Mouse (Mus musculus): ENCODE measurements around the gene Abca13. TPM values are rescaled to one million over a fixed set of nuclear protein-coding genes. Genes with fewer than 3 reads are reported as not detected.
"Not testable (repeated sequence)": the region's sequence is repeated elsewhere in the genome, so short reads cannot be mapped to it uniquely, and the experiment has no call there.

The Abca13 gene
- polyA plus RNA-seq, 1 experiment, result not detected

DNA sequence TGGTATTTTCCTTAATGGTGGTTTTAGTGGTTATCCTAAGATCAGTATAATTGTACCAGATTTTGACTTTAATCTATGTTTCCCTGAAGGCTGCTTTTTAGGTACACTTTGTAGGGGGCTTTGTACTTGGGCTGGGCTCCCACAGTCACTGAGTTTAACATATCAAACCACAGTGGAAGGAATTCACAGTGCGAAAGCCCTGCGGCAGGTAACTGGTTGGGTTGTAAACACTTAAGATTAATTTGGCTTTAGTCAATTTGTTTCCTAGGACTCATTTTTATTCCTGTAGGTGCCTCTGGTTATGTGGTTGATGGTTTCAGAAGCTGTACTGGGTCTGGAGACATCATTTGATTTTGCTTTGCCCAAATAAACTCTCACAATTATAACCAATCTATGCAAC, 24.4 kb upstream of the Abca13 start:
- no peak overlapping the region for H3K4me3 ChIP-seq (ENCODE audit: low read depth, low read length)
- TF ChIP-seq POLR2A (IDR thresholded peaks at IDR 0.05; ENCODE audit: low read depth, low read length) (no peak), CTCF (IDR thresholded peaks at IDR 0.05; ENCODE audit: extremely low read depth, insufficient read length, insufficient replicate concordance, low read depth, low read length) (no peak)
- H3K27ac ChIP-seq (ENCODE audit: insufficient read depth, low read depth, low read length), result no peak overlapping the region

DNA sequence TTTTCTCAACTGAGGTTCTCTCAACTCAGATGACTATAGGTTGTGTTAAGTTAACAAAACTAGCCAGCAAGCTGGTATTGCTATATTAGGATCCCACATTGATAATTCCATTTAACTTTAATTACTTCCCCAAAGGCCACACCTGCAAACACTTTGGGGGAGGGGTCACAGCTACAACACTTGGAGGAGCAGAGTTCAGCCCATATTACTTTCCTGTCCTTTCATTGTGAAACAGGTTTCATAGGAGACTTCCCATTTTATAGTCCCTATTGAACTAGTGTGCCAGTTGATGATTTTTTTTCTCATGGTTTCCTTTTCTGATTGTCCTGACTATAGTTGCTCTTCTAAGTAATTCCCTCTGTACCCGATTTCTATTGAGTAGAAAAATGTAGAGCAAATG, 10.3 kb upstream of the Abca13 start:
- Histone ChIP-seq H3K4me1 (ENCODE audit: control insufficient read depth, insufficient read depth, insufficient read length, low read length) (peaks cover 2% of the 10 kb centered on the region; the same call in 1 of the 2 replicates), H3K36me3 (ENCODE audit: control insufficient read depth, insufficient read depth, low read length) (no peaks in the 10 kb centered on the region), H3K4me3 (ENCODE audit: low read depth, low read length) (no peak overlapping the region), H3K27ac (ENCODE audit: insufficient read depth, low read depth, low read length) (no peak overlapping the region), H3K27me3 (ENCODE audit: control insufficient read depth, insufficient read depth, low read length) (no peaks in the 10 kb centered on the region)
- 49% methylated on average over 1 of the region's 1 CpGs for WGBS
- TF ChIP-seq POLR2A (IDR thresholded peaks at IDR 0.05; ENCODE audit: low read depth, low read length) (no peak), CTCF (IDR thresholded peaks at IDR 0.05; ENCODE audit: extremely low read depth, insufficient read length, insufficient replicate concordance, low read depth, low read length) (no peak)

More for the DNA sequence above, 24.4 kb upstream of the Abca13 start:
- H3K4me1 ChIP-seq (ENCODE audit: control insufficient read depth, insufficient read depth, insufficient read length, low read length), result no peaks in the 10 kb centered on the region
- H3K27me3 ChIP-seq (ENCODE audit: control insufficient read depth, insufficient read depth, low read length), result no peaks in the 10 kb centered on the region
- no peaks in the 10 kb centered on the region for H3K36me3 ChIP-seq (ENCODE audit: control insufficient read depth, insufficient read depth, low read length)
- WGBS, result 87% methylated on average over 2 of the region's 2 CpGs

DNA sequence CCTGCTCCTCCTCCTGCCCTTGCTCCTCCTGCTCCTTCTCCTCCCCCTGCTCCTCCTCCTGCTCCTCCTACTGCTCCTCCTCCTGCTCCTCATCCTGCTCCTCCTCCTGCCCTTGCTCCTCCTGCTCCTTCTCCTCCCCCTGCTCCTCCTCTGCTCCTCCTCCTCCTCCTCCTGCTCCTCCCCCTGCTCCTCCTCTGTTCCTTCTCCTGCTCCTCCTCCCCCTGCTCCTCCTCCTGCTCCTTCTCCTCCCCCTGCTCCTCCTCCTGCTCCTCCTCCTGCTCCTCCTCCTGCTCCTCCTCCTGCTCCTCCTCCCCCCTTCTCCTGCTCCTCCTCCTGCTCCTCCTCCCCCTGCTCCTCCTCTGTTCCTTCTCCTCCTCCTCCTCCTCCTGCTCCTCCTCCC, 2.3 kb upstream of the Abca13 start:
- H3K4me3 ChIP-seq (ENCODE audit: low read depth, low read length); H3K27me3 ChIP-seq (ENCODE audit: control insufficient read depth, insufficient read depth, low read length); H3K36me3 ChIP-seq (ENCODE audit: control insufficient read depth, insufficient read depth, low read length); H3K4me1 ChIP-seq (ENCODE audit: control insufficient read depth, insufficient read depth, insufficient read length, low read length); H3K27ac ChIP-seq (ENCODE audit: insufficient read depth, low read depth, low read length): not testable (repeated sequence)

DNA sequence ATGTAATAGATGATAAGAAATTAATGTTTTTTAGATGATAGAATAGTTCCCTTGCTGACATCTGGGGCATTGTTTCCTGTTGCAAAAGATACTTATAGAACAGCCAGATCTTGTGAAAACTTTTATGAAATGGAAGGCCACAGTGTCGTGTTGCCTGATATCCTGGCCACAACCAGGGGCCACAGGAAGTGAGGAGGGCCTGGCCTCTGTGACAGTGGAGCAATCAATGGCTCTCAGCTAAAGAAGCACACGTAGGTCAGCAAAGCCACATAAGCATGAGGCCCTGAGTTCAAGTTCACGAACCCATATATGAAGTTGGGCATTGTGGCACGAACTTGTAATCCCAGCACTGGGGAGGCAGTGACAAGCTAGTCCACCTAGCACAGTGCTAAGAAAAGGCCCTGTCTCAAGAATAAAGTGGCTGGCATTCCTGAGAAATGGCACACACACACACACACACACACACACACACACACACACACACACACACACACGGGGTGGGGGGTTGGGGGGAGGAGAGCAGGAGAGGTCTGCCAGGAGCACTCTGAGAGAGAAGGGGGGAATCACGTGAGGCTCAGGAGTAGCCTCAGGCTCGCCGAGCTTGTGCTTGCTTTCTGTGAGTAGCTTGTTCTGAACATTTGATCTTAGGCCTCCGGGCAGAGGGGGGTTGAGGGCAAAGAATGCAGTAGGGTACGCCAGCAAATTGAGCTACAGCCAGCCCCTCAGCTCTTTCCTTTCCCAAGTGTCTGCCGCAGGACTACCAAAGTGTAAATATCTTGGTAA, 779 bp upstream of the Abca13 start:
- Histone ChIP-seq H3K4me1 (ENCODE audit: control insufficient read depth, insufficient read depth, insufficient read length, low read length) (no peaks in the 10 kb centered on the region), H3K27ac (ENCODE audit: insufficient read depth, low read depth, low read length) (no peak overlapping the region), H3K4me3 (ENCODE audit: low read depth, low read length) (no peak overlapping the region), H3K36me3 (ENCODE audit: control insufficient read depth, insufficient read depth, low read length) (no peaks in the 10 kb centered on the region), H3K27me3 (ENCODE audit: control insufficient read depth, insufficient read depth, low read length) (no peaks in the 10 kb centered on the region)
- 54% methylated on average over 10 of the region's 11 CpGs for WGBS
- TF ChIP-seq POLR2A (IDR thresholded peaks at IDR 0.05; ENCODE audit: low read depth, low read length), result no peak
- TF ChIP-seq CTCF (IDR thresholded peaks at IDR 0.05; ENCODE audit: extremely low read depth, insufficient read length, insufficient replicate concordance, low read depth, low read length), result no peak

DNA sequence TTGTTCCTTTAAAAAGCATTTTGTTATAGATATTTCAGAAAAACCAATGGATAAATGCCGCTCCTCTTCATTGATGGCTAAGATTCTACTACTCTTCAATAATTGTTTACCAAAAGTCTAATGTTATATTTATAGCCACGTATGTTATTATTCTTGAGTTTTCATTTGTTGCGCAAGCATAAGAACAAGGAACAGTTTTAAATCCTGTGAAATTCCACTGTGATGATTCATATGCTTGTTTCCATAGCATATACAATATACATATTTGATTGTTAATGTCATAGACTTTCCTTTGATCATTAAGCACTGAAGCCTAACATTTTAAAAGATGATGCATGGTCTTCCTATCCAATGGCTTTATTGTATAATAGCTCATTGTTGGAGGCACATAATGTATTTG, 3.1 kb downstream of the Abca13 start:
- 85% methylated on average over 3 of the region's 3 CpGs for WGBS
- Histone ChIP-seq H3K36me3 (ENCODE audit: control insufficient read depth, insufficient read depth, low read length) (no peaks in the 10 kb centered on the region), H3K4me1 (ENCODE audit: control insufficient read depth, insufficient read depth, insufficient read length, low read length) (no peaks in the 10 kb centered on the region), H3K27ac (ENCODE audit: insufficient read depth, low read depth, low read length) (no peak overlapping the region), H3K27me3 (ENCODE audit: control insufficient read depth, insufficient read depth, low read length) (no peaks in the 10 kb centered on the region), H3K4me3 (ENCODE audit: low read depth, low read length) (no peak overlapping the region)
- no peak for TF ChIP-seq CTCF (IDR thresholded peaks at IDR 0.05; ENCODE audit: extremely low read depth, insufficient read length, insufficient replicate concordance, low read depth, low read length)
- no peak for TF ChIP-seq POLR2A (IDR thresholded peaks at IDR 0.05; ENCODE audit: low read depth, low read length)

DNA sequence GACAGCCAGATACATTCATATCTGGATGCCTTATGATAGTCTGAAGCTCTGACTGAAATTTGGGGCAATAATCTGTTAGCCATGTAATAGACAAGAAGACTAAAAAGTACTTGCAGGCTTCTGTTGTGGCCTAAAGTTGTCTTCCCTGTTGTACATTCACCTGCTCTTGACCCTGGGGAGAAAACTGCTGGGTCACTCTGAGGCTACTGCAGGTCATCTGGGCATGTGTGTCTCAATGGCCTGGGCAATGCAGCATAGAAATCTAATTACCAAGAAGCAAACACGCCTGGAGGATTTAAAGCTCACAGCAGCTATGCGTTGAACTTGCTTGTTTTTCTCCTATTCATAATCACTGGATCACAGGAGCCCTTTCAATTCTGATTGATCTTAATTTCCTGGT, 8.1 kb downstream of the Abca13 start:
- no peak overlapping the region for H3K27ac ChIP-seq (ENCODE audit: insufficient read depth, low read depth, low read length)
- H3K36me3 ChIP-seq (ENCODE audit: control insufficient read depth, insufficient read depth, low read length), result no peaks in the 10 kb centered on the region
- no peak overlapping the region for H3K4me3 ChIP-seq (ENCODE audit: low read depth, low read length)
- H3K4me1 ChIP-seq (ENCODE audit: control insufficient read depth, insufficient read depth, insufficient read length, low read length), result no peaks in the 10 kb centered on the region
- H3K27me3 ChIP-seq (ENCODE audit: control insufficient read depth, insufficient read depth, low read length), result no peaks in the 10 kb centered on the region
- TF ChIP-seq POLR2A (IDR thresholded peaks at IDR 0.05; ENCODE audit: low read depth, low read length) (no peak), CTCF (IDR thresholded peaks at IDR 0.05; ENCODE audit: extremely low read depth, insufficient read length, insufficient replicate concordance, low read depth, low read length) (no peak)
- WGBS, result 48% methylated on average over 2 of the region's 2 CpGs

DNA sequence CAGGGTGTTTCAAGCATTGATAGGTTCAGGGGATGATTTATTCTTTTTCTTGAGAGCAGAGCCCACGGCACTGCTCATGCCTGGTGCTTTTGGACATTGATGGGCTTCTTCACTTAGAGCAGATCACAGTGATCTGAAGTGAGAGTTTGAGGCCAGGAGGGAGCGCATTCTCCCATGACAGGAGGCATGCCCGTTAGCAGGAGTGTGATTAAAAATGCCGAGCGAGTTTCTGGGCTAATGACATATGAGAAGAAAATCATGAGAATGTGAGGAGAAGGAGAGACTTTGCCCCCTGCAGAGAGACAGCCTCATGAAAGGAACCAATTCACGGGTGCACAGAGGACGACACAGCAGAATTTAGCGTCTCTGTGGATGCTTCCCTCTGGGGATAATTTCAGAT, 19.0 kb downstream of the Abca13 start:
- no peak for TF ChIP-seq CTCF (IDR thresholded peaks at IDR 0.05; ENCODE audit: extremely low read depth, insufficient read length, insufficient replicate concordance, low read depth, low read length)
- no peak for TF ChIP-seq POLR2A (IDR thresholded peaks at IDR 0.05; ENCODE audit: low read depth, low read length)
- no peak overlapping the region for H3K4me3 ChIP-seq (ENCODE audit: low read depth, low read length)
- no peaks in the 10 kb centered on the region for H3K36me3 ChIP-seq (ENCODE audit: control insufficient read depth, insufficient read depth, low read length)
- WGBS, result 66% methylated on average over 8 of the region's 8 CpGs
- no peaks in the 10 kb centered on the region for H3K27me3 ChIP-seq (ENCODE audit: control insufficient read depth, insufficient read depth, low read length)
- no peaks in the 10 kb centered on the region for H3K4me1 ChIP-seq (ENCODE audit: control insufficient read depth, insufficient read depth, insufficient read length, low read length)
- H3K27ac ChIP-seq (ENCODE audit: insufficient read depth, low read depth, low read length), result no peak overlapping the region
